Mouse (Mus musculus) gastrocnemius, adult 2 months (tissue): ENCODE measurements around the gene Eya4. TPM values are rescaled to one million over a fixed set of nuclear protein-coding genes. Genes with fewer than 3 reads are reported as not detected.

Experiments used
- DNase-seq: peaks from one replicate; pipeline ENCODE4 v3.0.0; 2022
- H3K27ac ChIP-seq: fragments of 200-600 bp; 2 replicates; pipeline ENCODE4 v1.8.1; 2022; ENCODE audit warnings: mild to moderate bottlenecking
- H3K4me3 ChIP-seq: fragments of 200-600 bp; 2 replicates; pipeline ENCODE4 v1.8.1; 2022; ENCODE audit warnings: mild to moderate bottlenecking, moderate library complexity
- CTCF ChIP-seq: fragments of 200-600 bp; IDR thresholded peaks from 2 replicates; pipeline ENCODE4 v1.8.1; 2022; ENCODE audit warnings: antibody characterized with exemption, mild to moderate bottlenecking, moderate library complexity
- intact Hi-C: fragments of 180-260 bp; cut with DNase I; formaldehyde crosslinking; loops from one replicate; pipeline ENCODE4 v1.15.1; 2025
- total RNA-seq, 2 experiments: library from RNA; stranded (reverse); gene quantifications; 2 replicates each; pipeline ENCODE4 v1.2.3; 2021

The Eya4 gene
- total RNA-seq, 2 experiments from 2014 or later = 25.1 to 60.0 TPM

GRCm38 (mm10) chr10:23216815-23217214 lies 133.8 kb downstream of the Eya4 start:
- no peak for TF ChIP-seq CTCF
- no peak overlapping the region for H3K27ac ChIP-seq
- DNase-seq = no peak
- no peak overlapping the region for H3K4me3 ChIP-seq
- intact Hi-C loops = no loop called here

- intact Hi-C loops = no loop called here
- Histone ChIP-seq H3K27ac (peak overlapping the region; percentile 67), H3K4me3 (no peak overlapping the region)
- no peak for TF ChIP-seq CTCF
- peak; percentile 85 for DNase-seq
These were observed 139.2 kb downstream of the Eya4 start for GRCm38 (mm10) chr10:23211381-23211780.

- DNase-seq = peak; percentile 58
- Histone ChIP-seq H3K4me3 (no peak overlapping the region), H3K27ac (peak overlapping the region; percentile 28)
- intact Hi-C loops = no loop called here
- no peak for TF ChIP-seq CTCF
These were observed 146.7 kb downstream of the Eya4 start for GRCm38 (mm10) chr10:23203885-23204284.

GRCm38 (mm10) chr10:23203144-23203838 lies 147.3 kb downstream of the Eya4 start:
- no peak for TF ChIP-seq CTCF
- Histone ChIP-seq H3K4me3 (no peak overlapping the region), H3K27ac (no peak overlapping the region)
- DNase-seq = no peak
- intact Hi-C loops = no loop called here

GRCm38 (mm10) chr10:23202591-23202990 lies 148.0 kb downstream of the Eya4 start:
- no peak overlapping the region for H3K27ac ChIP-seq
- H3K4me3 ChIP-seq = no peak overlapping the region
- DNase-seq = no peak
- intact Hi-C loops = no loop called here
- no peak for TF ChIP-seq CTCF

- no peak for DNase-seq
- no peak overlapping the region for H3K27ac ChIP-seq
- no peak for TF ChIP-seq CTCF
- intact Hi-C loops = no loop called here
- H3K4me3 ChIP-seq = no peak overlapping the region
These were observed 152.3 kb downstream of the Eya4 start for GRCm38 (mm10) chr10:23198251-23198650.

GRCm38 (mm10) chr10:23196336-23196735 lies 154.2 kb downstream of the Eya4 start:
- TF ChIP-seq CTCF = no peak
- H3K27ac ChIP-seq = no peak overlapping the region
- intact Hi-C loops = no loop called here
- no peak for DNase-seq
- no peak overlapping the region for H3K4me3 ChIP-seq

GRCm38 (mm10) chr10:23195337-23195736 lies 155.2 kb downstream of the Eya4 start:
- no peak overlapping the region for H3K27ac ChIP-seq
- DNase-seq = no peak
- H3K4me3 ChIP-seq = no peak overlapping the region
- no peak for TF ChIP-seq CTCF
- intact Hi-C loops = no loop called here

GRCm38 (mm10) chr10:23189836-23190235 lies 160.8 kb downstream of the Eya4 start:
- Histone ChIP-seq H3K27ac (peak overlapping the region; percentile 59), H3K4me3 (peak overlapping the region; percentile 31)
- DNase-seq = peak; percentile 34
- no peak for TF ChIP-seq CTCF
- intact Hi-C loops = no loop called here

GRCm38 (mm10) chr10:23185391-23185790 lies 165.2 kb downstream of the Eya4 start:
- H3K27ac ChIP-seq = no peak overlapping the region
- H3K4me3 ChIP-seq = no peak overlapping the region
- no peak for DNase-seq
- TF ChIP-seq CTCF = no peak
- intact Hi-C loops = no loop called here

- TF ChIP-seq CTCF = no peak
- peak; percentile 63 for DNase-seq
- peak overlapping the region; percentile 84 for H3K27ac ChIP-seq
- 0 out of 2 replicates have a peak overlapping the region, but pooled peaks have one; percentile 15 for H3K4me3 ChIP-seq
- intact Hi-C loops = no loop called here
These were observed 168.8 kb downstream of the Eya4 start for GRCm38 (mm10) chr10:23181572-23182493.

GRCm38 (mm10) chr10:23179285-23179684 lies 171.3 kb downstream of the Eya4 start:
- peak overlapping the region; percentile 85 for H3K27ac ChIP-seq
- no peak for TF ChIP-seq CTCF
- no peak overlapping the region for H3K4me3 ChIP-seq
- intact Hi-C loops = loop anchor here (5.0 kb wide), 3 partner anchors 43 to 433 kb away; no protein-coding TSS in a partner anchor
- DNase-seq = no peak
